In genomic region chr1:150829851-150830250, GRCm38 (mm10) we compare ENCODE assay signal across 23 mouse cellular contexts.
DNase-seq lines count a peak whose midpoint lies in the region; ATAC-seq and TF ChIP-seq lines count a peak whose summit lies in the region.
"Had no signal": no experiment of that assay in that cellular context is flagged by ENCODE, and none has a peak within 500 bp of the region (broad histone marks: within the 10 kb centered on the region; RNA-seq: fewer than 3 reads in every experiment).

No protein-coding gene starts in this region.

- H3K4me2 ChIP-seq in heart, postnatal 0 days (ENCODE audit: low read depth, low read length), result no peak overlapping the region
- H3K4me2 ChIP-seq: embryonic facial prominence, embryonic 13.5 days; forebrain, embryonic 13.5 days; forebrain, embryonic 15.5 days had no signal

- no peak overlapping the region for H3K9ac ChIP-seq in heart, postnatal 0 days (replicated peaks; ENCODE audit: low read depth, low read length)
- H3K9ac ChIP-seq: embryonic facial prominence, embryonic 13.5 days; forebrain, embryonic 13.5 days; forebrain, embryonic 15.5 days; forebrain, postnatal 0 days had no signal

- no peak overlapping the region for H3K4me3 ChIP-seq in heart, postnatal 0 days (ENCODE audit: low read depth, low read length)
- H3K4me3 ChIP-seq: embryonic facial prominence, embryonic 13.5 days; forebrain, embryonic 13.5 days; forebrain, embryonic 15.5 days had no signal

- H3K27ac ChIP-seq in heart, postnatal 0 days (ENCODE audit: low read depth), result 0 out of 2 replicates have a peak overlapping the region, but pooled peaks have one; percentile 8
- H3K27ac ChIP-seq: embryonic facial prominence, embryonic 13.5 days; forebrain, embryonic 13.5 days; forebrain, embryonic 15.5 days had no signal

- no peaks in the 10 kb centered on the region for H3K36me3 ChIP-seq in heart, postnatal 0 days (replicated peaks; ENCODE audit: control insufficient read depth, insufficient read depth, low read length)
- H3K36me3 ChIP-seq: embryonic facial prominence, embryonic 13.5 days; forebrain, embryonic 15.5 days; G1E had no signal

- whole genome bisulfite sequencing in heart, postnatal 0 days, result 68% methylated on average over 7 of the region's 7 CpGs

- H3K4me1 ChIP-seq in heart, postnatal 0 days (ENCODE audit: control insufficient read depth, insufficient read depth), result peaks cover 6% of the 10 kb centered on the region; the same call in 1 of the 2 replicates
- H3K4me1 ChIP-seq: forebrain, embryonic 13.5 days; forebrain, embryonic 15.5 days had no signal

- H3K9me3 ChIP-seq in heart, postnatal 0 days (replicated peaks; ENCODE audit: control insufficient read depth, low read length), result no peaks in the 10 kb centered on the region
- H3K9me3 ChIP-seq: embryonic facial prominence, embryonic 13.5 days; forebrain, embryonic 13.5 days; forebrain, embryonic 15.5 days; G1E had no signal

- ATAC-seq in heart, postnatal 0 days (ENCODE audit: insufficient read depth, low read depth), result no peak
- ATAC-seq: activated CD4-positive, CD25-positive, alpha-beta regulatory T cell, adult 4 months; CD4-positive, CD25-positive, alpha-beta regulatory T cell, adult 4 months; forebrain, embryonic 13.5 days; forebrain, embryonic 15.5 days; forebrain, postnatal 0 days; Patski had no signal

- TF ChIP-seq CTCF in heart, postnatal 0 days (IDR thresholded peaks at IDR 0.05; ENCODE audit: low read depth), result no peak

- peak; percentile 13 for DNase-seq in embryo, embryonic 10.5 days (ENCODE audit: low spot score)
- no peak for DNase-seq in embryo, embryonic 11 days
- no peak for DNase-seq in heart, postnatal 0 days (ENCODE audit: low spot score)
- no peak for DNase-seq in heart, adult 11 months
- DNase-seq in gastrocnemius, postnatal 4 days (ENCODE audit: low spot score in 2 of 2), result no peak
- DNase-seq: adrenal gland, adult 8-10 months; adrenal gland, postnatal 25 days; B cell, adult 2 months; cerebellum, adult 11 months; cerebellum, adult 18-20 months; cerebellum, adult 8-10 months; cerebellum, adult 9-11 months; cerebellum, postnatal 14 days; cerebellum, postnatal 36 days; forebrain, postnatal 0 days had no signal

- TF ChIP-seq EP300 in heart, postnatal 0 days (IDR thresholded peaks at IDR 0.05; ENCODE audit: low read depth), result no peak

- H3K27me3 ChIP-seq in heart, postnatal 0 days (ENCODE audit: control insufficient read depth, insufficient read depth, low read length), result no peaks in the 10 kb centered on the region
- H3K27me3 ChIP-seq: CH12.LX; embryonic facial prominence, embryonic 13.5 days; forebrain, embryonic 13.5 days; forebrain, embryonic 15.5 days; Patski had no signal
